Mouse (Mus musculus) spleen, postnatal 14 days (tissue): Measurements from ENCODE around the gene Nt5dc1.
A peak's percentile ranks its signal among the peaks of the same experiment; 100 is the strongest.
"Not testable (repeated sequence)": the region's sequence is repeated elsewhere in the genome, so short reads cannot be mapped to it uniquely, and the experiment has no call there.

Experiments used
- DNase-seq, 2 experiments: peaks; one replicate each; pipeline ENCODE4 v3.0.0; 2021 to 2022; ENCODE audit warnings: low spot score in 2 of 2

Nt5dc1 gene

GRCm38 (mm10) chr10:34418204-34418756, at the start of gene Nt5dc1:
Nt5dc1 (minus strand) TSS chr10:34418552.
- DNase-seq = peak; percentile 93 to 94

GRCm38 (mm10) chr10:34464321-34464720, 46.0 kb upstream of the Nt5dc1 start:
- DNase-seq = no peak

DNA sequence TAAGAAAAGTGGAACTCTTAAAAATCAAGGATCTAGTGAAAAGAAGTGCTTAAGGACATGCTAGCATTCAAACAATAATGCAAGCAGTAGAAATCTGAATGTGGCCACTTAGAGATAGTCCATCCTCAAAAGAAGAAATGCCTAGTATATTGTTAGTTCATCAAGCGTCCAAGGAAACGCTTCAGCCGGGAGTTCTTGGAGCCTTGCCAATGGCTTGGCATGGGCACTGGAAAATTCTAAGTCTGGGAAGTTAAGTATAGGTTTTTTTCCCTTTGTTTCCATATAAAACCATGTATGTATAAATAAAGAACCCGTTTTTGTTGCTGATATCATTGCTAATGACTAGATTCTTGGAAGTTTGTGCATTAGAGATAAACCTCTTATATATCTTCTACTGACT, 43.1 kb upstream of the Nt5dc1 start:
- no peak for DNase-seq

GRCm38 (mm10) chr10:34449469-34449868, 31.1 kb upstream of the Nt5dc1 start:
- no peak for DNase-seq

DNA sequence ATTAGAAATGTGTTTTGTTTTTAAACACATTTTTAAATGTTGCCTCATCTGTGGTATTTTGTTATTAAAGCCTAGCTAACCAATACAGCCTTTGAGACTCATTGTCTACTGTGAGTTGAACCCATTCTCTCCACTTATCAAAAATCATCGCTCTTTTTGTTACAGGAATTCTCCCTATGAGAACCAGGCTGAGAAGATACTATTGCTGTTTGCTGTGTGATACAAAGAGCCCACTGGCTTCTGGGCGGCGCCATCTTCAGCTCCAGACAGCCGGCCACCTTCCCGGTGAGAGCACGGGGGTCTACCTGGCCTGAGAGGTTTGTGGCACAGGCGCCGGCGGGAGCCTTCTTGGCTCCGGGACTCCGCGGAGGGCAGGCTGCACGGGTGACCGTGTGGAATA, 15.8 kb upstream of the Nt5dc1 start:
- not testable (repeated sequence) for DNase-seq

DNA sequence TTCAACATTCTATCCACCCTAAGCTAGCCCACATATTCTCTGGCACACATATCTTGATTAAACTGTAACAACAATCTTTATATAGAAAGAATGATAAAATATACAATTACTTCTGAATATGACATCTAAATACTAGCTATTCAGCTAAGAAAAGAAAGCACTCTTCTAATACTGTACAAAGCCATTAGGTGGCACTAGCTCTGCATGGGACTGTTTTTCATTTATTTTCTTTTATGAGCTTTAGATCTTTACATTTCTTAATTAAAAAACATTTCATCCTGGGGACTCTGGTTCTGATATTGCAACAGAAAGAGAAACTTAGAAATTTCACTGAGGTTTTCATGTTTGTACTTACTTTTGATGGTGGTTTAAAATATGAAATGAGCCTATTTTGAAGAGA, 13.4 kb upstream of the Nt5dc1 start:
- DNase-seq = no peak

DNA sequence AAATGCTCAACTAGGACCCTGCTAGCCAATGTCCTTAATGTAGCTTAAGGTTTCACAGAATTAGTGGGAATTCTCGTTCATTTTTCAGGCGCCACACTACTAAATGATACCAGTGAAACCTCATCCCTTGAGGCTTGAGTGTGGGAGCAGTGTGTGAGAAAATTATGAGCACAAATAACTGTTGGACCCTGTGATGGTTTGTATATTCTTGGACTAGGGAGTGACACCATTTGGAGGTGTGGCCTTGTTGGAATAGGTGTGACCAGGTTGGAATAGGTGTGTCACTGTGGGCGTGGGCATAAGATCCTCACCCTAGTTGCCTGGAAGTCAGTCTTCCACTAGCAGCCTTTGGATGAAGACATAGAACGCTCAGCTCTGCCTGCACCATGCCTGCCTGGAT, 442 bp upstream of the Nt5dc1 start:
- not testable (repeated sequence) for DNase-seq

- DNase-seq = no peak
These were observed 19.1 kb downstream of the Nt5dc1 start for GRCm38 (mm10) chr10:34399267-34399666.

DNA sequence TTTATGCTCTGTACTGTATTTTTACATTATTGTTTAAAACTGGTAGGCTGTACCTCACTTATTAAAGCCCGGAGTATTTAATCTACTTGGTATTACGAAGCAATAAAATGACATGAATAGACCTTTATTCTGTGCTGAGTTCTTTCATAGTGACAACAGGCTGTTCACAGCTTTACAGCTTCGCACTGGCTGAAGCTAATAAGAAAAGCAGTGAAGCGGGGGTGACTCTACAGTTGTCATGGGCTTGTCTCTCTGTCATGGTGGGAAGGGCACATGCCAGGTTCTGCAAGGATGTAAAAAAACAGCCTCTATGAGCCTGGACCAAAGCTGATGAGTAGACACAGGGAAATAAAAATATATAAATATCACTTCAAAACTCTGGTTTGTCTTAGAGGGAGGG, 21.4 kb downstream of the Nt5dc1 start:
- DNase-seq = no peak

DNA sequence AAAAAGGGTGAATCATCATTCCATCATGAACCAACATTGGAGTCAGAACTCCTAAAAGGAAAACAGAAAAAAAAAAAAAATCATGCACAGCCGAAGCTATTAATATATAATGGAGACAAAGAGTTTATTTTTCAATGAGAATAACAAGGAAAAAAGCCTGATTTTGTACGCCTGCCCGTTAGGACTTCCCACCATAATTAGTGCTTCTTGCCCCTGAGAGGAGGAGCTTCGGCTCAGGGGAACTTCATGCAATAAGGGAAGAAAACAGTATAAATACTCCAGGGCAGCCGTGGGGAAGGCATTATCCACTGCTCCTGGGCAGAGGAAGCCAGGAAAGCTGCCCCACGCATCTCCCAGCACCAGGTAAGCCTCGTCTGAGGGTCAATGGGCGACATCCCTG, 28.7 kb downstream of the Nt5dc1 start, which contains the start of gene Col10a1:
Col10a1 (plus strand) TSS at position 301 of the 400 bp plus-strand sequence.
- no peak for DNase-seq

DNA sequence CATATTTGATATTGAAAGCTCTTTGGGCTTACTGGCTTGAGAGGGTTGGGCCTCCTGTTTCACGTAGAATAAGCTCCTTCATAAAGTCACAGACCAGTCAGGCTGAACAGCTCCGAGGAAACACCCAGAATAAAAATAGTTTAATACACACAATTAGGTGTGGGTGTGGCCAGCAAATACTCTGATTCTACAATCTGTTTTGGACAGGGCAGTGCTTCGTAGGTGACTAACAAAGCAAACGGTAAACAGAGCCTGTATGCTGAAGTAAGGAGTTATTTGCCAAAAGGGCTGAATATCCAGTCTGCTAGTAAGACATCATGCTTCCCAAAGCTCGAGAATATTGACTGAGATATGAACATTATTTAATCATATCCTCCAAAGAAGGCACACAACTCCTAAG, 32.7 kb downstream of the Nt5dc1 start:
- DNase-seq = no peak

GRCm38 (mm10) chr10:34373332-34373731, 45.0 kb downstream of the Nt5dc1 start:
- no peak for DNase-seq

- no peak for DNase-seq
These were observed 50.2 kb downstream of the Nt5dc1 start for GRCm38 (mm10) chr10:34368138-34368537.

GRCm38 (mm10) chr10:34363756-34364155, 54.6 kb downstream of the Nt5dc1 start:
- DNase-seq = no peak

- DNase-seq = no peak
These were observed 60.1 kb downstream of the Nt5dc1 start for GRCm38 (mm10) chr10:34358263-34358662.

DNA sequence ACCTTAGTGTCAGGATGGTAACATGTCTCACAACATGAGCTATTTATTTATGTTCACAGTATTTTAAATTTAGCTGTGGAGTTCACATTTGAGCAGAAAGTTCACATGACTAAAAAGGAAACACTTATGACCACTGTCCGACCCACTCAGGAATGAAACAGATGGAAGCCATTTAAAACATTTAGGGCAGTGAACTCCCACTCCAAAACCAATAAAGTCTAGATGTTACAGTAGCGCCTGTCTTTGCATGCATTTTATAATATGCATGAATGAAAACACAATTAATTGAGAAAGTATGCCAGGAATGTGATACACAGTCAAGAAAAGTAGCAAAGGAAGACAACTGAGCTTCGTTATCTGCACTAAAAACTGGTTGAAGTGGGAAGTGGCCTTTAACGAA, 66.2 kb downstream of the Nt5dc1 start:
- no peak for DNase-seq

- no peak for DNase-seq
These were observed 76.5 kb downstream of the Nt5dc1 start for GRCm38 (mm10) chr10:34341886-34342285.

DNA sequence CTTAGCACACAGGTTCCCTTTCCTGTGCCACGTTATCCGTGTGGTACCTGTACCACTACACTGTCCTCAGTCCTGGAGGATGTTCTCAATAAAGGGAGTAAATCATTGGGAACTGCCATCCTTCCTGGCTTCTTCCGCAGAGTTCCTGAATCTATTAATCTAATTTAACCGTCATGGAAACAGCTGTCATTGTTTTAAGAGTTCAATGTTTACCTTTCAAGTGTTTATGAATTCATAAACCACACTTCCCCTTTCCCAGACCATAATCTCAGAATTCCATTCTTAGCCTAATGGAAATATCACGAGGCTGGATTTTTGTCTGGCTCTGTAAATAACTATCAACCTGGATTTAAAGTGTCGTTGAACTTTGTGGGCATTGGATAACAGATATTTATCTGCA, 77.3 kb downstream of the Nt5dc1 start:
- DNase-seq = no peak

GRCm38 (mm10) chr10:34328310-34328709, 90.0 kb downstream of the Nt5dc1 start:
- no peak for DNase-seq

DNA sequence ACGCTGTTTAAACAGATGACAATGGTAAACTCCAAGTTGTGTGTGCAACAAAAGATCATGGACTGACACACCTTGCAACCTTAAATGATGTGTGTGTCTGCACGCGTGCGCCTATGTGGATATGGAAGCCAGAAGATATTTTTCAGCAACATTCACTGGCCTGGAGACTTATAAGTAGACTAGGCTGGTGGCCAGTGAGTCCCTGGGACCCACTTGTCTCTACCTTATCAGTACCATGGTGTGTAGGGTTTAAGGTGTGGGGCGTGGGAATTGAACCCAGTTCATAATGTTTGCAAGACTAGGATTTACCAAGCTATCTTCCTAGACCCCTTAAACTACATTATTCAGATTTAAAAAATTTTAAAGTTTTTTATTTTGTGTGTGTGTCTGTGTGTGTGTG, 91.2 kb downstream of the Nt5dc1 start:
- DNase-seq = no peak

DNA sequence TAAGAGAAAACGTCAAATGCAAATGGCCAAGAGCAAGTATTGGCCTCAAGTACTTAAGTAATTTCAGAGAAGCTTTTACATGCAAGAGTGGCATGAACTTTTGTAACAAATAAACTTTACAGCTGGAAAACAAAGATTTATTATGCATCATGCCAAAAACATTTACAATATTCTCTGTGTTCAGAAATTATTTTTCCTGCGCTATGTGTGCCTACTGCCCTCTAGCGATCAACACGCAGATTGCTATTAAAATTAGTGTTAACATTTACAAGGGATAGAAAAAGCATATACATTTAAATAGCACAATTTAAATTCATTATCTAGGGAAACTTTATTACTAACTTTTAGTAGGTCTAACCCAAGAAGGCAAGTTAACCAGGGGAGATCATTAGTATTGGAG, 91.7 kb downstream of the Nt5dc1 start:
- no peak for DNase-seq

DNA sequence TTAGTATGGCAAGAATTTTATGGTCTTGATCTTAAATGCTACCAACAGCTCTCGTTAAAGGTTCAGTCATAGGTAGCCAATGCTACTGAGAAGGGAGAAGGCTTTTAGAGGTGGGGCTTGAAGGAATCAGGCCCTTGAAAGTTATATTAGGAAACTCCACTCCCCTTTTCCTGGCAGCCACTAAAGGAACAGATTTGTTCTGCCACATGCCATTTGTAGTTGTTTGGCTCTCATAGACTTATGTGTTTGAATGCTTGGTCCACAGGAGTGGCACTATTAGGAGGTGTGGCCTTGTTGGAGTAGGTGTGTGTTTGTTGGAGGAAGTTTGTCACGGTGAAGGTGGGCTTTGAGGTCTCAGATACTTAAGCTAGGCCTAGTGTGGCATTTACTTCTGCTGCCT, 97.5 kb downstream of the Nt5dc1 start:
- DNase-seq = no peak

DNA sequence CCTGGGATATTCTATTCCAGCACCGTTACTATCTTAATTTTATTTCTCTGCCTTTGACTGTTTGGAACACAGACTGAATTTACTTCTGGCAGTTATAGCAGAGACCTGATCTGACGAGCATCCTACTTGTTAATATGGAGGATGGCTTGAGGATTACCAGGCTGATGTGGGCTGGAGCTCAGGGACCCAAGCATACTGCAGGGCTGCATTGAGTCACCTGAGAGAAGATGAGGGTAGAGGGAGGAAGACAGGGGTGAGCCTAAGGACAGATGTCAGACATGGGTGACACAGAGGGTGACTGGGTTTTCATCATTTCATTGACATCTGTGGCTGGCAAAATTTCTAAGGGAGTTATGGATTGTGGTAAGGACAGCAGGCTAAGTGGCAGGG, 101.1 kb downstream of the Nt5dc1 start:
- no peak for DNase-seq

DNA sequence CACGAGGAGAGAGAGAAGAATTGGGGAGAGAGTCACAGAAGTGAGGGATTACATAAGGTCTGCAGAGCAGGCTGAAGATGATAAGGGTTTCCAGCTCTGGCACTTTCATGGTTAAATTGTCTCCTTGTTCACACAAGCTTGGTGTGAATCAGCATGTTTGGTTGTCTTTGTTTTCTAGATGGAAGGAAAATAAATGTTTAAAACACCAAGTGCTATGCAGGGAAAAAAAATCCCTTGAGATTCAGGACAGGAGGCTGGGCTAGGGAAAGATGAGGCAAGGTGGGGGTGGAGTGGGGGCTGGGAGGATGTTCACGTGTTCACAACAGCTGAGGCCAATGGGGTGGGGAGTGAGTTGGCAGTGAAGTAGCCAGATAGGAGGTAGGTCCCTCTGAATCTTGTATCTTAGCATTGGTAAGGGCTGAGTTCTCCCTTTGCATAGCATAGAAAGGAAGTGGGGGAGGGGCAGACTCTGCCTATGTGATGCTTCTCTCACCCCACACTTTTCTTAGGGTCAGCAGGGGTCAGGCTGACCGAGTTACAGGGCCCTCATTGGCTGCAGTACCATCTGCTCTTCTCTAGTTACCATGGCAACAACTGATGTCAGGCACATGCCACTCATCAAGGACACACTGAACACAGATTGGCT, 101.7 kb downstream of the Nt5dc1 start:
- DNase-seq = no peak
